Mouse (Mus musculus) embryonic fibroblast, embryonic 13.5 days (primary cell): ENCODE measurements around the gene Ppp2r2c.

ENCODE experiments used
- CTCF ChIP-seq: IDR thresholded peaks from 2 replicates; pipeline ENCODE4 v1.5.1; 2011; ENCODE audit warnings: mild to moderate bottlenecking, control low read depth, low read length, moderate library complexity, borderline replicate concordance; ENCODE audit not compliant: insufficient read depth
- POLR2A ChIP-seq: IDR thresholded peaks from 2 replicates; pipeline ENCODE4 v1.6.1; 2011; ENCODE audit warnings: low read depth, mild to moderate bottlenecking, control low read depth, low read length, moderate library complexity

DNA sequence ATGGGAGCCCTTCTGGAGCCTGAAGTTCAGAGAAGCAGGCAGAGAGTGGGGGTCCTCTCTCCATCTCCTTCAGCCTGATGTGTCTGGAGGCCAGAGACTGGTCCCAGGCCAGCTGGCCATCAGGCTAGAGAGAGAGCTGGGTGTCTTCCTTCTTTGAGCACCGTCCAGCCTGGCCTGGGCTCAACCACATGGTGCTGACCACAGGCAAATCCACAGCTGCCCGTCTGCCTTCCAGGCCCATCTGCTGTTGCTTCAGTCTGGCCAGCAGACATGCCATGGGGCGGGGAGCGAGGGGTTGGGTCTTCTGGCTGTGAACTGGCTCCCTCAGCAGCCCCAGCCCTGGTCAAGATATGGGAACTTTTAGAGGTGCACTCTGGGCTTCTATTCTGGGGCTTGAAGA is 48.3 kb downstream of the Ppp2r2c start:
- TF ChIP-seq CTCF (no peak), POLR2A (no peak)
